Mouse (Mus musculus): Measurements from ENCODE around the gene H2-M3. TPM values are rescaled to one million over a fixed set of nuclear protein-coding genes. Genes with fewer than 3 reads are reported as not detected.

The H2-M3 gene
- 103 TPM for polyA plus RNA-seq (2017; shearing (Covaris generic))

DNA sequence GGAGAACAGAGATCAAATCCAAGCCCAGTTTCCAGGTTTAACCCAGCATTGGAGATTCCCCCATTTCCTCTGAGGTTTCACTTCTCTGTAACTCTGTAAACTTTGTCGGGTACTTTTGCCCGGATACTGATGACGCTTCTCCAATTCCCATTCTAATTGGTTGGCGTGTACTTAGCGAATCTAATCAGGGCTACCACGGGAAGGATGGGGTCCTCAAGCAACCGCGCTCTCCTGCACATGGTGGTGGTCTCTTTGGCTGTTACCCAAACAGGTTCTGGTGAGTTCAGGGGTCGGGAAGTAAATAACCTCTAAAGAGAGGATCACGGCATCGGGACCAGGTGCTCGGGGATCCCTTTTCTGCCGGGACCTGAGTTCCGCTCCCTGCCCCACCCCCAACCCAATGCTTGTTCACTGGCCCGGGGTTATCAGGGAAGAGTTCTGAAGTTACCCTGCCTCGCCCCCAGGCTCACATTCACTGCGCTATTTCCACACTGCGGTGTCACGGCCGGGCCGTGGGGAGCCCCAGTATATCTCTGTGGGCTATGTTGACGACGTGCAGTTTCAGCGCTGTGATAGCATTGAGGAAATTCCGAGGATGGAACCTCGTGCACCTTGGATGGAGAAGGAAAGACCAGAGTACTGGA lies at the start of gene H2-M3:
Gene H2-M3 (plus strand): TSS at position 163 of the 644 bp plus-strand sequence.

DNA sequence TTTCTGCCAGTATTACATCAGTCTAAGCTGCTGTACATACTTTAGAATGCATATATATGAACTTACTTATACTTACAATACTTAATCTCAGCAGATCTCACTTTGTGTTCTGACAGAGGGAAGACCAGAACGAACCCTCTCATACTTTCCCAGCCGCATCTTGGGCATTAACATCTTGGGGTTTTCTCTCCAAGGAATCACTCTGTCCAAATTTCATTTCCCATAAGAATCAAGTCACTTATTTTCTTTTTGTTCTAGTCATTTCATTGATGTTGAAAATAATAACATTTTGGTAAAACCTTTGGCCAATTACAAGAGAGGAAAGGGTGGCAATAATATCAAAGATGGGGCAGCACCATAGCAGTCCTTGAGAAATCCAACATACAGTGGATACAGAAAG lies 32.8 kb upstream of the H2-M3 start, which contains the start of gene Olfr97:
Gene Olfr97 (minus strand): TSS at position 101 of the 400 bp plus-strand sequence.

DNA sequence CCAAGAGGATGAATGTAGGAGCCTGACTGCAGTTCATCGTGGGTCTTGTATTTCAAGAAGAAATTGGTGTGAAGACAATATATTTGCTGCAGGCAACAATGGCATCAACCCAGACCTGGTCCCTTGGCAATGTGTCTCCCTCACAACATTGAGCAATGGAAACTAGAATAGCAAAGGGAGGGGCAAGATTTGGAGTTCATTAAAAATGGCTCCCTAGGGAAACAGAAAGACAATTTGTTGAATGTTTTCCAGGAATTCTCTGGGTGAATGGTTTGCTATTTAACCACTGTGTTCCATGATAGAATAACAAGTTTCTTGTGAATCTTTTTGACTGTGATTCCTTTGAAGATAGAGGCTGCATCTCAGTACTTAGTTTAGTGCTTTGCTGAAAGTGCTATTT lies 6.4 kb upstream of the H2-M3 start, which contains the start of gene Olfr98:
Gene Olfr98 (minus strand): TSS at position 124 of the 400 bp plus-strand sequence.

DNA sequence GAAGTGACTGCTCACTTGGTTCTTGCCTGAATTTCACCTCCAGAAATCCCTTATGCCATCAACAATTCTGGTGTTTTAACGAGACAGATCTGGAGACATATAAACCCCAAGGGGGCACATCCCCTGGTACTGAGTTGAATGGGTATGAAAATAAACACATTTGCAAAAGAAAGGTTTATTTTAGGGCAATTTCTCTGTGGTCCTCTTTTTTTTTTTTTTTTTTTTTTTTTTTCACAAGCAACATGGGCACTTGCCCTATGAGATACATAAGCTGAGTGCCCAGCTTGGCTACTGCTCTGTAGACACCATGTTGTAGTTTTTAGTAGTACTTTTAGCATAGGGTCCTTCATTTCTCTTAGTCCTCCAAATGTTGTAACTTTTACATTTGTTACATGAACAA lies 13.3 kb downstream of the H2-M3 start, which contains the start of gene Olfr99:
Gene Olfr99 (minus strand): TSS at position 101 of the 400 bp plus-strand sequence.

DNA sequence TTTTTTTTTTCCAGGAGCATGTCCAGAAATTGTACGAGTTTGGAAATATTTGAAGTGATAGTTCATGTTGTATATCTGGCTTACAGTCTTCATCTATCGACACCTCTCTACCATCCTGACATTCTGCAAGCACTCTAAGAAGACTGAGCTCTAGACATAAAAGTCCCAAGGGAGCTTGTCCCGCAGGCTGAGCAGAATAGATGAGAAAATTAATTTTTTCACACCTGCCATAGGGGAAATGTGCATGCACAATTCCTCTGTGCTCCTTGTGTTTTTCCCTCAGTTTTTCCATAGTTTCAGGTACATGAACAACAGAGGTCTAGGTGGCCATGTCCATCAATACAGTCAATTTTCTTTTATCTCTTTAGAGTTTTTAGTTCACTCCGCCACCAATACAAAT lies 34.2 kb downstream of the H2-M3 start, which contains the start of gene Olfr101:
Gene Olfr101 (minus strand): TSS at position 101 of the 400 bp plus-strand sequence.

DNA sequence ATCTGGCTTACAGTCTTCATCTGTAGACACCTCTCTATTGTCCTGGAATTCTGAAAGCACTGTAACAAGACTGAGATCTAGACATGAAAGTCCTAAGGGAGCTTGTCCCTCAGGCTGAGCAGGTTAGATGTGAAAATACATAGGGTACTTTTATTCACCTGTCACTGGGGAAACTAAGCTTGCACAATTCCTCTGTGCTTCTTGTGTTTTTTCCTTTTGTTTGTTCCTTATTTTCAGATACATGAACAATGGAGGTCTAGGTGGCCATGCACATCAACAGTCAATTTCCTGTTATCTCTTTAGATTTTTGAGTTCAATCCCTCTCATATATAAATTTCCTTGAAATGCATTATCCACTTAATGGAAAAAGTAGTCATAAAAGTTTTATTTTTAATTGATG lies 46.9 kb downstream of the H2-M3 start, which contains the start of gene Olfr102:
Gene Olfr102 (minus strand): TSS at position 101 of the 400 bp plus-strand sequence.

Other genes starting within 250 kb of the H2-M3 start
- gene Mog, start 246.8 kb upstream of the H2-M3 start, polyA plus RNA-seq (2017; shearing (Covaris generic)), result not detected
- gene Gabbr1, start 224.3 kb upstream of the H2-M3 start, polyA plus RNA-seq (2017; shearing (Covaris generic)), result 12.6 TPM
- 0.20 TPM for gene Olfr90, start 181.7 kb upstream of the H2-M3 start, polyA plus RNA-seq (2017; shearing (Covaris generic))
- gene Olfr91, start 171.9 kb upstream of the H2-M3 start, polyA plus RNA-seq (2017; shearing (Covaris generic)), result not detected
- not detected for gene Olfr92, start 150.1 kb upstream of the H2-M3 start, polyA plus RNA-seq (2017; shearing (Covaris generic))
- gene Olfr93, start 108.7 kb upstream of the H2-M3 start, polyA plus RNA-seq (2017; shearing (Covaris generic)), result not detected
- 0.38 TPM for gene Ubd, start 76.3 kb upstream of the H2-M3 start, polyA plus RNA-seq (2017; shearing (Covaris generic))
- not detected for gene Olfr94, start 69.2 kb upstream of the H2-M3 start, polyA plus RNA-seq (2017; shearing (Covaris generic))
- not detected for gene Olfr95, start 57.1 kb upstream of the H2-M3 start, polyA plus RNA-seq (2017; shearing (Covaris generic))
- not detected for gene Olfr96, start 50.1 kb upstream of the H2-M3 start, polyA plus RNA-seq (2017; shearing (Covaris generic))
- gene Olfr97, start 32.9 kb upstream of the H2-M3 start, polyA plus RNA-seq (2017; shearing (Covaris generic)), result not detected
- not detected for gene Olfr98, start 6.5 kb upstream of the H2-M3 start, polyA plus RNA-seq (2017; shearing (Covaris generic))
- gene Olfr99, start 13.2 kb downstream of the H2-M3 start, polyA plus RNA-seq (2017; shearing (Covaris generic)), result 2.4 TPM
- 0.10 TPM for gene Olfr101, start 34.1 kb downstream of the H2-M3 start, polyA plus RNA-seq (2017; shearing (Covaris generic))
- gene Olfr102, start 46.8 kb downstream of the H2-M3 start, polyA plus RNA-seq (2017; shearing (Covaris generic)), result 0.19 TPM
- gene Olfr103, start 69.5 kb downstream of the H2-M3 start, polyA plus RNA-seq (2017; shearing (Covaris generic)), result not detected
- not detected for gene Olfr104-ps, start 89.4 kb downstream of the H2-M3 start, polyA plus RNA-seq (2017; shearing (Covaris generic))
- not detected for gene Olfr105-ps, start 108.8 kb downstream of the H2-M3 start, polyA plus RNA-seq (2017; shearing (Covaris generic))
- gene Olfr106-ps, start 120.2 kb downstream of the H2-M3 start, polyA plus RNA-seq (2017; shearing (Covaris generic)), result not detected
- gene Olfr107, start 129.0 kb downstream of the H2-M3 start, polyA plus RNA-seq (2017; shearing (Covaris generic)), result 0.05 TPM
- not detected for gene Olfr108, start 175.3 kb downstream of the H2-M3 start, polyA plus RNA-seq (2017; shearing (Covaris generic))
- 0.11 TPM for gene Olfr109, start 188.7 kb downstream of the H2-M3 start, polyA plus RNA-seq (2017; shearing (Covaris generic))
- gene H2-M2, start 213.3 kb downstream of the H2-M3 start, polyA plus RNA-seq (2017; shearing (Covaris generic)), result 0.36 TPM
- gene Olfr110, start 222.2 kb downstream of the H2-M3 start, polyA plus RNA-seq (2017; shearing (Covaris generic)), result not detected
- gene Olfr111, start 237.8 kb downstream of the H2-M3 start, polyA plus RNA-seq (2017; shearing (Covaris generic)), result not detected

Measured in CD4-positive, CD25-positive, alpha-beta regulatory T cell (primary cell).